Mouse (Mus musculus) induced T-regulatory cell, adult 2 months (primary cell): Measurements from ENCODE around the gene Aspn.
A peak's percentile ranks its signal among the peaks of the same experiment; 100 is the strongest.

ENCODE experiments used
- DNase-seq: peaks from one replicate; pipeline ENCODE4 v3.0.0-alpha.2; 2012; ENCODE audit warnings: low read depth

The Aspn gene

DNA sequence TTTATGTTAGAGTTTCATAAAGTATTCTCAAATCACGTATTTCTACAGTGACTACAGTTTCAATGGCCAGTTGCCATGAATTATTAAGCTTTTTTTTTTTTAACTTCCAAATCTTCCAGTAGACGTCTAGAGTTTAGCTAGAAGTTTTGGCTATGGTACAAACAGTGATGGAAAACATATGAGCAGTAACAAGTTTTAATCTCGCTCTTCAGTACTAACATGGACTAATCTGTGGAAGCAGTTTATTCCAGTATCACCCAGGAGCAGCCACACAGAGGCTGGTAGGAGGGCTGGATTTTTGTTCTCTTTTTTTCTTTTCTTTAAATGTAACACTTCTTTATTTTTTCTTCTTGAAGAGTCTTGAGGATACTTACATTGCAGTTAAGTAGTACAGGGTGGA, at the start of gene Aspn:
Gene Aspn (plus strand): TSS at position 165 of the 400 bp plus-strand sequence.
- DNase-seq = no peak

DNA sequence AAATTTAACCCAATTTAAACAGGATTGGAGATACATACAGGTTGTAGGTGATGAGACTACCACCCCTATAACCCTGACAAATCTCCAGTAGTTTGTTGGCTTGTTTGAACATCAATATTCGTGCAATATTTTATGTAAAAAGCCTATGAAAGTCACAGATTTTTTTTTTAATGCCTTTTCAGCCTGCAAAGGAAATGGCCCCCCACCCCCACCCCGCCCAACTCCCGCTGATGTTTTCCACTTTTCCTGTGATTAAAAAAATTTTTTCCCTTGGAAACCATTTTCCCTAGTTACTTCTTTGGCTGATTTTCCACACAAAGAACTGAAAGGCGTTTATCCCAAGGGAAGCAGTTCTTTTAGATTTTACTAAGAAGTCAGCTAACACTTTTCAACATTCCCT, 39.7 kb upstream of the Aspn start, which contains the start of gene Ecm2:
Gene Ecm2 (plus strand): TSS at position 301 of the 400 bp plus-strand sequence.
- DNase-seq = peak; percentile 4

DNA sequence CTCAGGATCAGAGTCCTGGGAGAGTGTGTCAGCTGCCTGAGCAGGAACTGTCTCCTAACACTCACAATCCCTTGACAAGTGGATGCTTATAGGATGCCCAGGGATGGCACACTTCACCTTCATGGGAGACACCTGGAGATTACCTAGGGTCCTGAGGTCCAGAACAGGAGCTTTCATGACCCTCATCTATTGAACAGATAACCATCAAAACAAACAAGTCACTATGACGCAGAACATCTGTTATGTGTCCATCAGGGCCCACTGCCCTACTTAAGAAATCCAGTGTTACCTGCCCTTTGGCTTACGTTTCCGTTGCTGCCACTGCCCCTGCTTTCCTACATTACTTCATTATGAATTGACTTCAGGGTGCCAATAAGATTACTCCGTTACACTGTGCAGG, 38.5 kb upstream of the Aspn start:
- no peak for DNase-seq

DNA sequence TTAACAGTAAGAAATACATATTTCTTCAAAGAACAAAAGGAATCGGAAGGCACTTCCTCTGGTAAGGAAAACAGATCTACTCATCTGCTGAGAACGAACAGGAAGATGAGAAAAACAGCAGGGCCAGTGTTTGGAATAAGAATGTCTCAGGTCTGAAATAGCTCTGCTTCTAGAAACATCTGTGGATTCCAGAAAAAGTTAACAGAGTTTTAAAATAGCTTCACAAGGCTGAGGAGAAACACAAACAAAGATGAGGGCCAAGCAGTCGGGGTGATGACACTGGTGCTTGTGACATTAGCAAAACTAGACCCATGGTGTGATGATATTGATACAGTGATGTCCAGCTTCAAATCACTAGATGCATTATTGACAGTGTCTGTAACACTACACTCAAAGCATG, 37.1 kb upstream of the Aspn start:
- no peak for DNase-seq

DNA sequence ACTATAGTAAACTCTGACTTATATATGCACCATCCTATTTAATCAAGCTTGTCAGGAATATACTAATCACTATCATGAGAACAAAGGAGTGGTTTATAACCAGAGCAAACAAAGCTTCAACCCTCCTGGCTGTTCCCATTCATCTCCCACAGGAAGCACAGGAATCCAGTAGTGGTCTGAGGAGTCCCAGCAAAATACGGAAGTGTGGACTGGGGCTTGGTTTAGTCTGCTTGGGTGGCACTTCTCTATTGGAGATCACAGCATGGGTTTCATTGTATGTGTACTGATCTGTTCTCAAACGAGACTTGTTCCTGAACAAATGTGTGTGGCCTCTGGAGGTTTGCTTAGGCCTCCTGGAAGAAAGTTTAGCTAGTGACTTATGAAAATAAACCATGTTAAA, 25.5 kb upstream of the Aspn start:
- no peak for DNase-seq

DNA sequence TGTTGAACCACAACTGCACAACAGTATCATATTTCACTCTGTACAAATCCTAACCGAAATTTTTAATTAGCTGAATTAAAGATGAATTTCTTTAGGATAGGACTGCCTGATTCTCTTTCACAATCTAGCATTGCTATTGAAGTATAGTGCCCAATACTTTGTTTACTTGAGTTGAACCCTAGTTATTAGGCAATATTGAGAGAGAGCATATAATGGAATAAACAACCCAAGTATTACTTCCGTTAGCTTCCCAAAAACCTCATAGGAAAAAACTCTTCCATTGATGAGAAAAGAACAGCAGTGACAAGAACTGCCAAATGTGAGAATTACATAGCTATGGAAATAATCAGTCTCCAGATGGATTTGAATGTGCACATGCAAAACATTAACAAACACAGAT, 18.0 kb upstream of the Aspn start:
- DNase-seq = no peak

DNA sequence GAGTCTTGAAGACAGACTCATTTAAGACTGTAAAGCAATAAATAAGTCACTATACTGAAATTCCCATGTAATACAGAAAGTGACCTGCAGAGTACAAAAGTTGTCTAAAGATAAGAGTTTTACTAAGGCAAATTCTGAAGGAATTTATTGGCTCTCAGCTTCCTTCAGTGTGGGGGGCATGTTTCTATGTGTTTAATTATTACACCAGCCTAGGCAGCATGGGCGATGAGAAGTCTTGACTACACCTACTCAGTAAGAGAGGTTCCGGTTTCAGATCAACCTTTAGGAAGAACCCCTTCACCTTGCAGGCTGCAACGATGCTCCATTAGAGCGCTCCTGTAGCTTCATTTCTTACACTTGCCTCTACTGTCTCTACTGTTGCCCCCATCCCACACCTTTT, 13.6 kb upstream of the Aspn start:
- no peak for DNase-seq

DNA sequence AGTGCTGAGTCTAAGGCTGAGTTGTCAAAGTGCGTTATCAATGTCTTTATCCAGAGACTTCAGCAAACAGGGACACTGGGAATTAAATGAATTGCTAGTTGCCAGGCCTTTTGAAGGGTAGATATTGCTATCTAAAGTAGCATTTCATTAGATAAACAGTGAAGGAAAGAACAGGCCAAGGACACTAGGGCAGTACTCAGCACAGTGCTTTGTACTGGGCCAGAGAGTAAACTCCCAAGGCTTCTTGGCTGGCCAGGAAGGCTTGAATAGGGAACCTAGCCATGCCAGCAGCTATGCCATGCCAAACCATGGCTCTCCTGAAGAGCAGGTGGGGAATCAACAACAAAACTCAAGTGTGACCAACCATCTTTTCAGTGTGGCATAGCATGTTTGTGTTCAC, 7.3 kb upstream of the Aspn start:
- DNase-seq = no peak

DNA sequence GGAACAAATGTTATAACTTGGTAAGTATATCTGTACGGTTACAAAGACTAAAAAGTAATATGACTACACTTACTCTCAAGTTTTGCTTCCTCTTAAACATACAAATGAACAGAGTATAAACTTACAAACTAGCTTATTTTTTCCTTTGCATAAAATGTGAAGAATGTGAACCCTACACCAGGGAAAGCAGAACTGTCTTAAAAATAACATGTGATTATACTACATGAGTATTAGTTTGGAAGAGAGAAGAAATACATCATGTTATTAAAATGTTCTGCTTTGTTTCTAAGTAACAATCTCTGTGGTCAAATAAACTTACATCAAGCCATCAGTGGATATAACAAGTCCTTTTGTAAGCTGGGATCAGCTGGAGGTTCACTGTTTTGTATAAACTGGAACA, 5.5 kb upstream of the Aspn start:
- no peak for DNase-seq

DNA sequence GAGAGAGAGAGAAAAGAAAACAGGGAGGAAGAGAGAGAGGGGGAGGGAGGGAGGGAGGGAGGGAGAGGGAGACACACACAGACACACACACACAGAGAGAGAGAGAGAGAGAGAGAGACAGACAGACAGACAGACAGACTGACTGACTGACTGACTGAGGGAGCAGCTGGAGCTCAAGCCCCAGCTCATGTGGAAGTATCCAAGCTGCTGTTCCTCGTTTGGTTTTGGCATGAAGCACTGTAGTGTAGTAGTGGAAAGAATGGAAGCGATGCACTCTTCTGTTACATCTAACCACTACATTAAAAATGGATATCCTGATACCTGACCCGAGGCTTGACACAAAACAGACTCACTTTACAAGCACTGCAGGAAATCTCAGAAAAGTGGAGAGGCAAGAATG, 1.4 kb downstream of the Aspn start:
- no peak for DNase-seq

DNA sequence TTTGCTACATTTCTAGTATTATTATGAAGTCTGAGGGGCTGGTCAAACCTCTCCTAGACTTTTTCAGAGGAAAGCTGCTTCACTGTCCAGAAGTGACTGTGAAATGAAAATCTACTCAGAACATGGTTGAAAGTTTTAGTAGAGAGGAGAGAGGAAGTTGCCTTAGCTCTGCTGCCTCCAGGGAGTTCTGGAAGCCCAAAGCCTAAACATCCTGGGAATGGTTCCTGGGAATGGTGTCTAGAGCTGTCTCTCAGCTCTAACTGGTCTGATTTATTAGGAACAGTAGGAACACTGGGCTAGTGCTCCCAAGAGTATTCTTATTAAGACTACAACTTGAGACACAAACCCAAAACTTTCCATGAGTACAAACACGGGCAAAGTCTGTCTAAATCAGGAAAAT, 2.3 kb downstream of the Aspn start:
- no peak for DNase-seq

DNA sequence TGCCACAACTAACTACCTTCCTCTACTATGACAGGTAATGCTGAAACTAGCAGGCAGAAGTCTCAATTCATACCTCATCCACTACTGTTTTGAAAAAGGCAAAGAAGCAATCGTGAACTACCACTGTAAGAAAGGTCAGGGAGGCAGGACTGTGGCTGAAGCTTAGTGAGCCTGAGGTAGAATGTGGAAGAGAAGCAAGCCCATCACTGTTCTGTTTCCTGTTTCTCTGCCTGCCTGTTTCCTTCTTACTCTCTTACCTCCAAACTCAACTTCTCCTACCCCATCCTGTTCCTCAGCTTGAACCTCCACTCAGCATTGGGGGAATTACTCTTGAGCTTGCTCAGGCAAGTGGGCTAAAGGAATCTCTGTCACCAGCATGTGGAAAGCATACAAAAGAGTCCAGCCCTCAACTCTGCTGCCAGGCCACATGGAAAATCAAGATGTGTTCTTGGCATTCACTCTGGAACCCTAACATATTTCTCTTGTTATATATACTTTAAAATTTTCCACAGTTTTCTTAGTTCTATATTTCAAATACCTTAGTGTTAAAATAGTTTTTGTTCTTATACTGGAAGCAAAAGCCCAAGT, 3.4 kb downstream of the Aspn start:
- DNase-seq = peak; percentile 5

DNA sequence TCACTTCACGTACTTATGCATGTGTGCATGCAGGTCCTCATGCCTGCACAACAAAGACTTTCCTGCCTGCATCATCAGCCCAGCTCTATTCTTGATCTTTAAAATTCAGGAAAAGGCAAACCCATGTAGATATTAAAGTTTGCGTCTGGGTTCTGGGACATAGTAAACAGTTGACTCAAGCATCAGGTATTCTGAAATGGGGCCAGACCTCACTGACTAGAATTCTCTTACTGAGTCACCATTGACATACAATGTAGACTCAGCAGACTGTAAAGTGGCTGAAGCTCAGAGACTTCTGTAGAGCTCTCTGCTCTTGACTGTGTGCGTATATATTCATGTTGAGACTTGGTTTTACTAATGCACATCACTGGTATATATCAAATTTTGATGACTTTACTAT, 5.4 kb downstream of the Aspn start:
- no peak for DNase-seq

DNA sequence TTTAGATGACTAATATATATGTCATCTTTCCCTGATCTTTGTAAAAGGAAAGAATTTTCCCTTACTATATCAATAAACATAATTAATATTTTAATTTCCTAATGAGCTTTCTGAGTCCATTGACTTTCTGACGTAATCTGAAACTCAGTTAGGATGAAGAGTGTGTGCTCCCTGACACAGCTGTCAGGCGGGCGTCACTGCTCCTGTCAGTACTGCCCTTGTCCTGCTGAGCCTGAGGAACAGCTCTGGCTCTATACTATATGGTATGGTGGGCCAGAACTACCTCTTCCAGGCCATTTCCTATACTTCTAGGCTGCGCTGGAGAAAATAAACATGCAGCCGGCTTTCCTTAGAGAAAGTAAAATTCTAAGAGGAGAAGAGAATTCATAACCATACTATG, 10.3 kb downstream of the Aspn start:
- no peak for DNase-seq

DNA sequence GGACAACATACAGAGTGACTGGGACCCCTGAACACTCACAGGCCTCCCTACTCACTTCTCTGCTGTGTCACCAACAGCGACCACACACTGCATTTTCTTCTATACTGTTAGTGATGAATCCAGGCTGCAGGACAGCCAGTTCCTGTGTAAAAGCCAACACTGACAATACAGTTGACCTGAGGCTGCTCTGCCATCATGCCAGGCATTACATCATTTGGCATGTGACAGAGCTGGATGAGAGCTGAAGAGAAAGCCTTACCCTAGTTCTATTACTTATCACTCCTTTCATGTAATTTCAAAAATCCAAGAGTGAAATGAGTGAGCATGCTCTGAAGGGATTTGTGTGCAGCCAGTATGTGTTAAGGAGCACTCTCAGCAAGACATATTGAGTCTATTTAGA, 12.0 kb downstream of the Aspn start:
- peak; percentile 6 for DNase-seq

DNA sequence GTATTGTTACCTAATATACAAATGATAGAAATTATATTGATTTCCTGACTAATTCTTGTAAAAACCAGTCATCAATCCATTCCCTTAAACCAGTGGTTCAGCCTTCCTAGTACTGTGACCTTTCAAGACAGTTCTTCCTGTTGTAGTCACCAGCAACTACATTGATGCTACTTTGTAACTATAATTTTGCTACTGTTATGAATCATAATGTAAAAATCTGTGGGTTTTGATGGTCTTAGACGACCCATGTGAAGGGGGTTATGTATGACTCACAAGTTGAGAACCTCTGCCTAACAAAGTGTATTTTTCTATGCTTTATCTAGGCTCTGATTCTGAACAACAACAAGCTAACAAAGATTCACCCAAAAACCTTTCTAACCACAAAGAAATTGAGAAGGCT, 12.7 kb downstream of the Aspn start:
- peak; percentile 37 for DNase-seq

DNA sequence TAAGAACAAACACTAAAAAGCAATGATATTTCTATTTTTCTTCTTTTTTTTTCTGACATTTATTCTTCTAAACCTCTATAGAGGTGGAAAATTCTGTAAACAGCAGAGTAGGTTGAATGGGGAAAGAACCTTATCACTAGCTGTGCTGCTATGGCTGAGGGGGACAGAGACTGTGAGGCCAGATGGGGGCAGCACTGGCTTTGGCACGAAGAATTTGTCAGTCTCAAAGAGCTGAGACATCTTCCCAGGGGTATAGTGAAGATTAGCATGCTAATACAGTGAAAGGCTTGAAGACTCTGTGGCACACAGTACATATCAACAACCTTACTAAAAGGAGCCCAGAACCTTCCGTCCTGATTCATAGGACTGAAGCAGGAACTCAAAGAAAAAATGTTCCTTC, 14.9 kb downstream of the Aspn start:
- DNase-seq = peak; percentile 27

DNA sequence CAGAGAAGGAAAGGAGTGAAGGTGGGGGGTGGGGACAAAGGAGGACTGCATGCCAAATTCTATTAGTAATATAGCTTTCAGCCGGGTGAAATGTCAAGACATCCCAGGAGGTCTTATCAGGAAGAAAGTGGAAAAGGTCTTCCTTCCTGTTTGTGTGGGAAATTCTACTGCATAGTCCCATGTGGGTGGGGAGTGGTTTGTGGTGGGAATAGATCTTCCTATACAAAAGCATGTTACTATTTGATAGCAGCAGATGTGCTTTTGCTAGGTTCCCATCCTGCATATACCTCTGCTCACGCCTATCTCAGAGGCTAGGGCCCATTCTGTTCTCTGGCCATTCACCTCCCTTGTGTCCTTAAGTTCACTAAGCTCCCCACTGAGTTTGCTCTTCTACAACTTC, 16.6 kb downstream of the Aspn start:
- no peak for DNase-seq

DNA sequence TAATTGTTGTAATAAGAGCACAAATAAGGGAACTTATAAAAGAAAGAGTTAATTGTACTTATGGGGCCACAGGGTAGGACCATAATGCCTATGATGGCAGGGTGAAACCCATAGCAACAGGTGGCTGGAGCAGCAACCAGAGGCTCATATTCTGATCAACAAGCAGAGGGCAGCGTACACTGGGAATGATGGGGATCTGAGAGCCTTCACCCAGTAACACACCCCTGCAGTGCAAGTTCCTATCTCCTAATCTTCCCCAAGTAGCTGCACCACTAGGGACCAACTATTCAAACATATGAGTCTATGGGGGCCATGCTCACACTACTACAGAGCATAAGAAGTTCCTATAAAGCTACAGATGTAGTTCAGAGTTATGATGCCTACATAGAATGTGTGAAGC, 20.1 kb downstream of the Aspn start:
- DNase-seq = no peak

DNA sequence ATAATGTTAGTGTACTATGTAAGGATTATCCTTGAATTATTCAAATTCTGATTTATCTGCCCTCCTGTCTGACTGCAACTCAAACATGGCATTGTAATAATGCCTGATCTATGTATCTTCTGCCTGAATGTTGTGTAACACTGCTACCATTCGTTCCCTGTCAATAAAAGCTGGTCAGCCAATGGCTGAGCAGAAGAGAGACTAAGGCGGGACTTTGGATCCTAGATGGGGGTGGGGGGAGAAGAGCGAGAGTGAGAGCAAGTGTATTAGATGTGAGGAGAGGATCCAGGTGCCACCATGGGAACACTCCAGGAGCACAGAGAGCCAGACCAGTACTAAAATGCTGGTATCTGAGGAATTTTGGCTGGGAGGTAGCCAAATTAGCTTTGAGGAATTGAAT, 26.1 kb downstream of the Aspn start:
- no peak for DNase-seq

DNA sequence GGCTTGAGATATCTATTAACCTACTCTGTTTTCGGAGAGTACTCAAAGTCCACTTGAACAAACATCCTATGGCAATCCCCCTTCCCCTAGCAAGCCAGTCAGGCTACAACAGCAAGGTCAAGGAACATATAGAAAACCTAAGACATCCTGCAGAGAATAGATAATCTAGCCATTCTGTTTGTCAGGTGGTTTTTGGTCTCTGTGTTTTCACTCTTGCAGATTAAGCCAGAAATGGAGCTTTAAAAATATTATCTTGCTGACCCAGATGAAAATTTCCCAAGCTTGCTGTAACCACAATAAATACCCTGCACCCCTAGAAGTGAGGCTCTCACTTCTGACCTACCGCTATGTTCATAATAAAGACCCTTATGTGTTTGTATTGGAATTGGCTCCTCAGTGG, 27.2 kb downstream of the Aspn start:
- DNase-seq = no peak

DNA sequence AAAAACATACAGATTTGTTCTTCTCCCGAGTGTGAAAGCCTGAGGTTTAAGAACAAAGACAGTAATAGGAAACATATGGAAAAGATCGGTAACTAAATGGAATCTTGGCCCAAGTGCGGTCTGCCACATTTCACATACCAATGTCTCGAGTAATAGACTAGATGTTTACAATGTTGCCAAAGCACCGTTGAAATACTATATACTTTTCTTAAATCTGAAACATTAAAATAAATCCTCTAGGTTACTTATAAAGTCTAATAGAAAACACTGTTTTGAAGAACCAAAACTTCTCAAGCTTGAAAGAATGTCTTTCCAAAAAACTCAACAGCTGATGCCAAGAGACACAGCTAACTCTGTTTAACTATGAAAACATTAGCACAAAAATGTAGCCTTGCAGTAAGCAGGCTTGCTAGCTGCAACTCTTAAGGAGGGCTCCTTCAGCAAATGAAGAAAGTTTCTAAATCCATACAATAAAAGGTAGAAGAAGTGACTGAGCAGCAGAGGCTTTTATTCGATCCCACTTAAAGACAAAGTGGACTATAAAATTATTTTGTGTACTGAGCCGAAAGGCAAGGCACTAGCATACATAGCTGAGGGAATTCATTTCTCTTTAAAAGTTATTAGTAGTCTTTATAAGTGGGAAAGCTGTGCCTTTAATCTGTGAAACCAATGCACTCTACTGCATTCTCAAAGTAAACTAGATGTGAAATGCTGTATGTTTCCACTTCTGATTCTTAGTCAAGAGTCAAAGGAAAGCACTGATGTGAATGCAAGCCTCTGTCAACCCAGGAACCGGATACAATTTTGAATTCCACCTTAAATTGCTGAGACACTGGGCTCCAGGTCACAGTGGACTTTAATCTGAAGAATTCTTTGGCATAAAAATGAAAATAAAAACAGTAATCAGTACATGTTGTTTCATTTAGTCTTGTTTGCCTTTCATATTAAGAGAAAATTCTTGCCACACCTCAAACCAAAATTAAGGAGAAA, 37.6 kb downstream of the Aspn start, which contains the start of gene Omd:
Gene Omd (plus strand): TSS at position 922 of the 990 bp plus-strand sequence.
- no peak for DNase-seq

DNA sequence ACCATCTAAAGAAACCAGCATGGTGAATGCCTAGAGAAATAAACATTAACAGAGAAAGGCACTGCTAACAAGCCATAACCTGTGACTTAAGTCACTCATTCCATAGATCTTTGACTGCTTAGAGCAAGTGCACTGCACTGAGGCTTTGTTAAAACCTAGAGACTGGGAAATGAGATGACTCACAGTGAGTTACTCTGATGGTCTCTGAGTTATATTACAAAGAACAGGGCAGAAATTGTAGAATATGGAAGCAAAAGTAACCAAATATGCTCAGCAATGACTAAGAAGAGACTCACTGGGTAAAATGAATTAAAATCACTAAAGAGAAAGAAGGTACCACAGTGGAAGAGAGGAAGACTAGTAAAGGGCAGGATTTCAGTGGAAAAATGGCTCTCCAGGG, 39.6 kb downstream of the Aspn start:
- no peak for DNase-seq
